Mouse (Mus musculus) kidney, adult 2 months (tissue): ENCODE results near the gene Ppip5k2.

Source experiments
- CTCF ChIP-seq: fragments of 200-500 bp; conservative IDR thresholded peaks from 2 replicates; pipeline ENCODE4 v1.5.1; 2011; ENCODE audit warnings: low read depth, mild to moderate bottlenecking, control low read depth, low read length, moderate library complexity, mixed read lengths; ENCODE audit not compliant: insufficient read depth, insufficient read length
- POLR2A ChIP-seq: fragments of 200-500 bp; IDR thresholded peaks from one replicate; pipeline ENCODE4 v1.6.1; 2011; ENCODE audit warnings: low read depth, low read length, control low read depth

GRCm38 (mm10) chr1:97802207-97802902, 32.1 kb upstream of the Ppip5k2 start:
- no peak for TF ChIP-seq CTCF
- TF ChIP-seq POLR2A: no peak
